Comparison of ENCODE assay signal across 8 mouse cellular contexts in the genomic region with DNA sequence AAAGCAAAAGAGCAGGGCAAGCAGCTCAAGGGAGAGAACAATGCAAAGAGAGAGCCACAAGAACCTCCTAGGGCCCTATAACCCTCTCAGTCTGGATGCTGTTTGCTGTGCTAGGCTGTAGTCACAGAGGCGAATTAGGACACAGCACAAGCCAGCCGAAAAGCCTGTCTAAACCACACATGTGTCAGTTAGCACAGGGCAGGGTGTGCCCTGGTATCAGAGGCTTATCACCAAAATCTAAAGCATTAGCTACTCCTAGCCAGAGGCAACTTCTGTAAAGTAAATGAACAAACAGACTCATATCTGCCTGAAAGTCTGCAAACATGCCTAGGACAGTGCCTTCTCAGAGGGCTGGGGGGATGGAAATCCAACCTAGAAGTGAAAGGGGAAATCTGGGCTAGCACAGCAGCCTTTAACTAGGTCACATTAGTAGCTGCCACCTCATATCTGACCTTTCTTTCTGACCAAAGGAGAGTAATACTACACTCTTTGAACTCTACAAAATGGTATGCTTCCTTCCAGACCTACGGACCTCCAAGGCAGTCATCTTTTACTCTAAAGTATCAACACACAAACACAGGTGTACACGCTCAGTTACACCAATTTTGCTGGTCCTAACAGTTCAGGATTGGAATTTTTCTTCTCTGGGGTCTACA.
DNase-seq lines count a peak whose midpoint lies in the region; ATAC-seq and TF ChIP-seq lines count a peak whose summit lies in the region.
"Not testable (repeated sequence)": the region's sequence is repeated elsewhere in the genome, so short reads cannot be mapped to it uniquely, and the experiment has no call there.

No protein-coding gene starts in this region.

- not testable (repeated sequence) for H3K79me2 ChIP-seq in CH12.LX (replicated peaks; ENCODE audit: control insufficient read depth, extremely low read depth, insufficient read depth, poor library complexity, severe bottlenecking)

- not testable (repeated sequence) for H3K4me3 ChIP-seq in CH12.LX (replicated peaks in 1 of 3; ENCODE audit: low read depth in 2 of 3, low read length in 2 of 3, poor library complexity in 1 of 3); kidney, embryonic 15.5 days (replicated peaks); left cerebral cortex, adult 2 months; midbrain, embryonic 15.5 days; stomach, embryonic 14.5 days (ENCODE audit: low read depth, low read length); stomach, embryonic 16.5 days (replicated peaks; ENCODE audit: low read length)

- not testable (repeated sequence) for H3K9ac ChIP-seq in CH12.LX (ENCODE audit: insufficient read depth, low read depth); kidney, embryonic 15.5 days; midbrain, embryonic 15.5 days; stomach, embryonic 14.5 days (replicated peaks; ENCODE audit: low read depth, low read length); stomach, embryonic 16.5 days (ENCODE audit: low read length)

- WGBS in kidney, embryonic 15.5 days: 80% methylated on average over 2 of the region's 4 CpGs
- WGBS in midbrain, embryonic 15.5 days: 79% methylated on average over 3 of the region's 4 CpGs
- 67% methylated on average over 2 of the region's 4 CpGs for WGBS in stomach, embryonic 14.5 days
- WGBS in stomach, embryonic 16.5 days: 65% methylated on average over 2 of the region's 4 CpGs

- not testable (repeated sequence) for H3K4me2 ChIP-seq in CH12.LX (ENCODE audit: insufficient read depth, low read depth, poor library complexity, severe bottlenecking); kidney, embryonic 15.5 days; midbrain, embryonic 15.5 days; stomach, embryonic 14.5 days (replicated peaks; ENCODE audit: low read depth, low read length); stomach, embryonic 16.5 days (ENCODE audit: low read depth, low read length)

- in situ Hi-C loops in CH12.LX (cut with MboI; ENCODE audit: low pct_ligation_motif_present, low pct_unique_long_range_greater_than_20kb, low sequenced_read_pairs): not testable (repeated sequence)

- not testable (repeated sequence) for H3K9me3 ChIP-seq in CH12.LX (replicated peaks; ENCODE audit: low read length); kidney, embryonic 15.5 days (replicated peaks); midbrain, embryonic 15.5 days; stomach, embryonic 14.5 days (ENCODE audit: control insufficient read depth, low read depth, low read length); stomach, embryonic 16.5 days (replicated peaks; ENCODE audit: control insufficient read depth, low read length)

- not testable (repeated sequence) for TF ChIP-seq POLR2A in CH12.LX (IDR thresholded peaks at IDR 0.05; ENCODE audit: low read depth, low read length)

- dilution Hi-C loops in CH12.LX (cut with MboI; ENCODE audit: extremely low pct_ligation_motif_present, extremely low pct_unique_long_range_greater_than_20kb, low sequenced_read_pairs): not testable (repeated sequence)

- not testable (repeated sequence) for H3K36me3 ChIP-seq in CH12.LX (replicated peaks in 1 of 2; ENCODE audit: control insufficient read depth in 1 of 2, insufficient read depth in 1 of 2, low read length in 1 of 2); kidney, embryonic 15.5 days; midbrain, embryonic 15.5 days (replicated peaks); stomach, embryonic 14.5 days (ENCODE audit: control insufficient read depth, insufficient read depth, low read length); stomach, embryonic 16.5 days (ENCODE audit: control insufficient read depth, insufficient read depth, low read length)

- intact Hi-C loops in left cerebral cortex, adult 2 months (cut with DNase I): not testable (repeated sequence)

- H3K27me3 ChIP-seq in CH12.LX (replicated peaks); kidney, embryonic 15.5 days; midbrain, embryonic 15.5 days (replicated peaks); stomach, embryonic 14.5 days (ENCODE audit: control insufficient read depth, insufficient read depth, low read length); stomach, embryonic 16.5 days (ENCODE audit: control insufficient read depth, insufficient read depth, low read length): not testable (repeated sequence)

- DNase-seq in CH12.LX (ENCODE audit: extremely low read depth): peak; percentile 45
- DNase-seq in heart, adult 11 months: peak; percentile 15
- not testable (repeated sequence) for DNase-seq in left cerebral cortex, adult 2 months (ENCODE audit: extremely low spot score in 1 of 2, low spot score in 2 of 2)

- peak; percentile 68 for TF ChIP-seq EP300 in CH12.LX (IDR thresholded peaks at IDR 0.05; ENCODE audit: low read length)

- not testable (repeated sequence) for TF ChIP-seq CTCF in CH12.LX (conservative IDR thresholded peaks at IDR 0.05 in 1 of 2, IDR thresholded peaks at IDR 0.05 in 1 of 2; ENCODE audit: low read depth in 2 of 2, low read length in 2 of 2); left cerebral cortex, adult 2 months (IDR thresholded peaks at IDR 0.05)

- H3K27ac ChIP-seq in CH12.LX (ENCODE audit: insufficient read depth, low read depth); kidney, embryonic 15.5 days; midbrain, embryonic 15.5 days; stomach, embryonic 14.5 days (ENCODE audit: low read length); stomach, embryonic 16.5 days (ENCODE audit: low read length): not testable (repeated sequence)
- H3K27ac ChIP-seq in left cerebral cortex, adult 2 months: peak overlapping the region; percentile 77; the same call in 1 of the 2 replicates

- ATAC-seq in kidney, embryonic 15.5 days (replicated peaks; ENCODE audit: low FRiP score): 0 out of 2 replicates have a peak, but pooled peaks have one; percentile 36
- ATAC-seq in megakaryocyte progenitor cell, adult 5-6 weeks (replicated peaks; ENCODE audit: poor library complexity): 0 out of 2 replicates have a peak, but pooled peaks have one; percentile 11
- ATAC-seq in midbrain, embryonic 15.5 days (replicated peaks): peak; percentile 43; the same call in 1 of the 2 replicates
- peak; percentile 72 for ATAC-seq in stomach, embryonic 14.5 days (ENCODE audit: insufficient number of reproducible peaks, insufficient read depth, low FRiP score, low read depth)
- ATAC-seq in stomach, embryonic 16.5 days (ENCODE audit: insufficient read depth, low FRiP score): peak; percentile 29; the same call in 1 of the 2 replicates

- peaks cover 6 to 15% of the 10 kb centered on the region in 2 experiments; a peak in 3 of 4 replicates for H3K4me1 ChIP-seq in CH12.LX (ENCODE audit: control insufficient read depth in 1 of 2, insufficient read depth in 2 of 2)
- H3K4me1 ChIP-seq in kidney, embryonic 15.5 days; midbrain, embryonic 15.5 days; stomach, embryonic 14.5 days (ENCODE audit: control insufficient read depth, insufficient read depth, low read length); stomach, embryonic 16.5 days (ENCODE audit: control insufficient read depth, insufficient read depth, low read length): not testable (repeated sequence)

- TF ChIP-seq RAD21 in CH12.LX (IDR thresholded peaks at IDR 0.05; ENCODE audit: low read depth, low read length): not testable (repeated sequence)

TF ChIP-seq in CH12.LX, 34 proteins besides CTCF, POLR2A, EP300 and RAD21:
- TF ChIP-seq BHLHE40 (IDR thresholded peaks at IDR 0.05; ENCODE audit: low read depth, low read length): peak; percentile 45; the same call in 1 of the 2 replicates
- peak; percentile 63 for TF ChIP-seq JUN (IDR thresholded peaks at IDR 0.05; ENCODE audit: insufficient read depth, low read depth, low read length)
- peak; percentile 79 for TF ChIP-seq JUND (conservative IDR thresholded peaks at IDR 0.05; ENCODE audit: low read depth, low read length)
- peak; percentile 36; the same call in 1 of the 2 replicates for TF ChIP-seq ETS1 (conservative IDR thresholded peaks at IDR 0.05; ENCODE audit: low read depth, low read length)
- TF ChIP-seq IRF4 (IDR thresholded peaks at IDR 0.05; ENCODE audit: low read depth, low read length): peak; percentile 85
TF ChIP-seq in CH12.LX: peak in this region for 5; not testable (repeated sequence) for 29.

Comparison
In these comparisons a context has a peak if more than half of its experiments do, and no peak if none do; other contexts are left out.
1. ATAC-seq: peak in every context shown above with its lines; median percentile 72 in stomach, embryonic 14.5 days; 43 in midbrain, embryonic 15.5 days; 36 in kidney, embryonic 15.5 days; 29 in stomach, embryonic 16.5 days; 11 in megakaryocyte progenitor cell, adult 5-6 weeks.